Mouse (Mus musculus): ENCODE results near the gene Phf3.

DNA sequence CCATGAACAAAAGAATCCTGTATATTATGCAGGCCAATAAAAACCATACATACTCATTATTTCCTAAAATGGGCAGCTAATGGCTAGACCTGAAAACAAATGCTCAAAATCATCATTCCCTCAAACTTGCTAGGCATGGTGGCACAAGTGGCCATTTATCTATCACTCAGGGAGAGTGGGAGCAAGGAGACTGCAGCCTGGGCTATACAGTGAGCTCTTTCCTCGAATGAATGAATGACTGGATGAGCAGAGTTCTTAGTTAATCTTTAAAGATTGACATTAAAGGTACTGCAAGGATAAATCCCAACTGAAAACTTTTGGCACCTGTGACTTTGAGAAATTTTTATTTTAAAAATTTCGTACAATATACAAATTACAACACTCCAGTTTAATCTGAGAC lies 58.7 kb downstream of the Phf3 start:
- no peak for TF ChIP-seq POLR2A (IDR thresholded peaks at IDR 0.05; ENCODE audit: insufficient read length, low read depth)
- TF ChIP-seq MYOD1 (IDR thresholded peaks at IDR 0.05; ENCODE audit: control insufficient read depth in 1 of 3, insufficient read length in 2 of 3, low read depth in 2 of 3) = no peak
- no peak for TF ChIP-seq E2F4 (IDR thresholded peaks at IDR 0.05; ENCODE audit: insufficient read depth)
- no peak for TF ChIP-seq USF1 (IDR thresholded peaks at IDR 0.05; ENCODE audit: low read depth)
- no peak for TF ChIP-seq POLR2AphosphoS2 (IDR thresholded peaks at IDR 0.05; ENCODE audit: insufficient read length, low read depth)

Measured in myocyte (in vitro differentiated cells).